Mouse (Mus musculus) CD4-positive naive resting alpha-beta T cell, adult 57 days (primary cell): ENCODE data around the gene Maged1. TPM values are rescaled to one million over a fixed set of nuclear protein-coding genes. Genes with fewer than 3 reads are reported as not detected.

ENCODE experiments used
- total RNA-seq: library from RNA; stranded (reverse); gene quantifications from one replicate; pipeline ENCODE4 v1.2.4, GENCODE M21; 2023

The Maged1 gene
- total RNA-seq, result 4.6 TPM

GRCm38 (mm10) chrX:94541918-94542355 is at the start of gene Maged1:
Gene Maged1, minus strand, starts transcription at chrX:94542143.

Other genes starting within 250 kb of the Maged1 start
- gene Fam90a1b, start 175.4 kb downstream of the Maged1 start, total RNA-seq, result not detected
- gene Apoo, start 175.0 kb downstream of the Maged1 start, total RNA-seq, result 7.4 TPM
- gene Gspt2, start 93.9 kb upstream of the Maged1 start, total RNA-seq, result not detected
- gene Zxdb, start 182.4 kb upstream of the Maged1 start, total RNA-seq, result 12.4 TPM